Mouse (Mus musculus): ENCODE measurements around the gene Olfr862. TPM values are rescaled to one million over a fixed set of nuclear protein-coding genes. Genes with fewer than 3 reads are reported as not detected.

Gene Olfr862
- not detected in 2 replicates for polyA plus RNA-seq (2014; fragmentation: Nextera tagmentation; extraction: Ambion mirVana)

DNA sequence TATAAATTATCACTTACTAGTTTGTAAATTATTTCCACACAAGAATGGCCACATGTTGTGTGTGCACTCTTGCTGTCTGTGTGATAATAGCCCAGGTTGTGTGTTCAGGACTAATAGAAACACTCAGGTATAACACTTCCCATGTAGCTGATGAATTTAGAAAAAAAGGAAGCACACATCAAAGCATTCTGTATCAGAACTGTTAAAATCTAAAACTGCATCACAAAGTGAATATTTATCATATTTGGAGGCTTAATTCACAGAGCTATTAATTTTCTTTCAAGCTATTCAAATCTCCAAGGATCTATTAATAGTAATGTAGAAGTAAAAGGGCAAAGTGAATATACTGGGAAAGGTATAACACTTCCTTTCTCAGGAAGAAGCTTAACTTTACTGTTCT, at the start of gene Olfr862:
Gene Olfr862, minus strand, starts transcription at position 101 of the 400 bp plus-strand sequence.
- Histone ChIP-seq H3K9ac (ENCODE audit: low read depth, low read length) (no peak within 1 kb of the TSS), H3K36me3 (ENCODE audit: control insufficient read depth, insufficient read depth, low read length) (no peaks in the 10 kb centered on the region), H3K4me1 (ENCODE audit: control insufficient read depth, insufficient read depth, low read length) (no peaks in the 10 kb centered on the region), H3K27ac (ENCODE audit: low read depth, low read length) (no peak within 1 kb of the TSS), H3K27me3 (ENCODE audit: control insufficient read depth, insufficient read depth, low read length) (no peaks in the 10 kb centered on the region), H3K9me3 (replicated peaks; ENCODE audit: control insufficient read depth, low read length) (peaks cover 6% of the 10 kb centered on the region; the same call in 1 of the 2 replicates), H3K4me3 (ENCODE audit: low read depth, low read length) (no peak within 1 kb of the TSS), H3K4me2 (no peak within 1 kb of the TSS)
- ATAC-seq (replicated peaks; ENCODE audit: insufficient number of reproducible peaks, low FRiP score, low TSS enrichment), result no peak

DNA sequence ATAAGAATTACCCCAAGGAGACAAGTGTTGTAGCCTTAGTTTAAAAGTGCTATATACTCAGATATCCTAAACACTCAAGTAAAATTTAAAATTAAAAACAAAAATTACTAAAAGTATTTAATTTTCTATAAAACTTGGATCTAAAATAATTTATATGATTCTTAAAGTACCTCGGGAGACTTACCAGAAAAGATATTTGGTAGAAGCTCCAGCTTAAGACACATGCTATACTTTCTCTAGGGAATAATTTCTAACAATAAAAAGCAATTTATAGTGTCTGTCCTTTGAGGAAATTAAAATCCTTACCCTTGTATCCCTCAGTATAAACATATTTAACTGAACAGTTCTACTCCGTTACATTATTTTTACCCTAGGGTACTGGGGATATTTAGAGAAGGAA, 28.8 kb upstream of the Olfr862 start, which contains the start of gene Olfr77:
Gene Olfr77, plus strand, starts transcription at position 301 of the 400 bp plus-strand sequence.
- Histone ChIP-seq H3K9ac (ENCODE audit: low read depth, low read length) (no peak within 1 kb of the TSS), H3K4me1 (ENCODE audit: control insufficient read depth, insufficient read depth, low read length) (no peaks in the 10 kb centered on the region), H3K4me2 (no peak within 1 kb of the TSS), H3K4me3 (ENCODE audit: low read depth, low read length) (no peak within 1 kb of the TSS), H3K9me3 (replicated peaks; ENCODE audit: control insufficient read depth, low read length) (peaks cover under 1% of the 10 kb centered on the region; the same call in 1 of the 2 replicates), H3K36me3 (ENCODE audit: control insufficient read depth, insufficient read depth, low read length) (no peaks in the 10 kb centered on the region), H3K27me3 (ENCODE audit: control insufficient read depth, insufficient read depth, low read length) (no peaks in the 10 kb centered on the region), H3K27ac (ENCODE audit: low read depth, low read length) (no peak within 1 kb of the TSS)
- WGBS (ENCODE audit: insufficient replicate concordance), result 74% methylated on average over 2 of the region's 2 CpGs
- no peak for ATAC-seq (replicated peaks; ENCODE audit: insufficient number of reproducible peaks, low FRiP score, low TSS enrichment)

DNA sequence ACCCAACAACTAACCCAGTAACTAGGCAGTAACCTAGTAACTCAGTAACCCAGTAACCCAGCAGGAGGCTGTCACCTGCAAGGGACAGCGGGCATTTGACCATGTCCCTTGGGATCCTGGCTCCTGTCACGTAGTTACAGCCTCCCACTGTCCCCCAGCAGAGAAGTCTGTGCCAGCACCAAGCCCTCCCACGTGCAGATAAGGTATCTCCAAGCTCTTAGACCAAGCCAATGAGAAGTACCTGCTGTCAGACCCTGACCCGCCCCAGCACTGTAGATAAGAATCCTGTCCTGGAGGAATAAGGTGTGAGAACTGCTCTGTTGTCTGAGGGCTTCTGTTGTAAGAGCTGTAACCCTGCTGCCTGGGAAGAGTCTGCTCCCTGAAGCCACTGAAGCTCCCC, 23.4 kb upstream of the Olfr862 start:
- no peaks in the 10 kb centered on the region for H3K4me1 ChIP-seq (ENCODE audit: control insufficient read depth, insufficient read depth, low read length)
- no peaks in the 10 kb centered on the region for H3K36me3 ChIP-seq (ENCODE audit: control insufficient read depth, insufficient read depth, low read length)
- no peak overlapping the region for H3K4me2 ChIP-seq
- no peak overlapping the region for H3K9ac ChIP-seq (ENCODE audit: low read depth, low read length)
- H3K27ac ChIP-seq (ENCODE audit: low read depth, low read length), result no peak overlapping the region
- WGBS (ENCODE audit: insufficient replicate concordance), result 55% methylated on average over 4 of the region's 4 CpGs
- H3K27me3 ChIP-seq (ENCODE audit: control insufficient read depth, insufficient read depth, low read length), result no peaks in the 10 kb centered on the region
- H3K9me3 ChIP-seq (replicated peaks; ENCODE audit: control insufficient read depth, low read length), result peaks cover 2% of the 10 kb centered on the region; the same call in 1 of the 2 replicates
- no peak for ATAC-seq (replicated peaks; ENCODE audit: insufficient number of reproducible peaks, low FRiP score, low TSS enrichment)
- no peak overlapping the region for H3K4me3 ChIP-seq (ENCODE audit: low read depth, low read length)

DNA sequence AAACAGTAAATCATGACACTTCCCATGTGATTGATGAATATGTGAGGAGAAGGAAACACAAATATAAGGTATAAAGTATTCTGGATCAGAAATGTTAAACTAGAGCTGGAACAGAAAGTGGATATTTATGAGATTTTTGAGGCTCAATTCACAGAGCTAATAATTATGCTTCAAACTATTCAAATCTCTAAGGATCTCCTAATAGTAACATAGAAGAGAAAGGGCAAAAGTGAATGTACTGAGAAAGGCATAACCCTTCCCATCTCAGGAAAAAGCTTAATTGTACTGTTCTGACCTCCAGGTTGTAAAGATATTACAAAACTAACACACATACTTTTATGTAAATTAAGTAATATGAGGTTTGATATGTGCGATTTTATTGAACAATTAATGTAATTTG, 38.2 kb downstream of the Olfr862 start, which contains the start of gene Olfr860:
Gene Olfr860, minus strand, starts transcription at position 101 of the 400 bp plus-strand sequence.
- Histone ChIP-seq H3K4me1 (ENCODE audit: control insufficient read depth, insufficient read depth, low read length) (no peaks in the 10 kb centered on the region), H3K9me3 (replicated peaks; ENCODE audit: control insufficient read depth, low read length) (no peaks in the 10 kb centered on the region), H3K27ac (ENCODE audit: low read depth, low read length) (no peak within 1 kb of the TSS), H3K27me3 (ENCODE audit: control insufficient read depth, insufficient read depth, low read length) (no peaks in the 10 kb centered on the region), H3K9ac (ENCODE audit: low read depth, low read length) (no peak within 1 kb of the TSS), H3K4me2 (no peak within 1 kb of the TSS), H3K36me3 (ENCODE audit: control insufficient read depth, insufficient read depth, low read length) (no peaks in the 10 kb centered on the region), H3K4me3 (ENCODE audit: low read depth, low read length) (no peak within 1 kb of the TSS)
- WGBS (ENCODE audit: insufficient replicate concordance), result 63% methylated on average over 1 of the region's 1 CpGs
- ATAC-seq (replicated peaks; ENCODE audit: insufficient number of reproducible peaks, low FRiP score, low TSS enrichment), result no peak

Other genes starting within 250 kb of the Olfr862 start
- gene Olfr857, start 178.6 kb downstream of the Olfr862 start, polyA plus RNA-seq (2014; fragmentation: Nextera tagmentation; extraction: Ambion mirVana), result not detected in 2 replicates
- not detected in 2 replicates for gene Olfr58, start 107.7 kb downstream of the Olfr862 start, polyA plus RNA-seq (2014; fragmentation: Nextera tagmentation; extraction: Ambion mirVana)
- gene Olfr859, start 83.1 kb downstream of the Olfr862 start, polyA plus RNA-seq (2014; fragmentation: Nextera tagmentation; extraction: Ambion mirVana), result not detected in 2 replicates
- gene Olfr860, start 38.3 kb downstream of the Olfr862 start, polyA plus RNA-seq (2014; fragmentation: Nextera tagmentation; extraction: Ambion mirVana), result not detected in 2 replicates
- 0.15 and 0.24 TPM in 2 replicates for gene Olfr77, start 28.9 kb upstream of the Olfr862 start, polyA plus RNA-seq (2014; fragmentation: Nextera tagmentation; extraction: Ambion mirVana)
- gene Olfr866, start 140.0 kb upstream of the Olfr862 start, polyA plus RNA-seq (2014; fragmentation: Nextera tagmentation; extraction: Ambion mirVana), result not detected in 2 replicates
- gene Olfr867, start 169.6 kb upstream of the Olfr862 start, polyA plus RNA-seq (2014; fragmentation: Nextera tagmentation; extraction: Ambion mirVana), result not detected in 2 replicates
- gene Olfr868, start 210.6 kb upstream of the Olfr862 start, polyA plus RNA-seq (2014; fragmentation: Nextera tagmentation; extraction: Ambion mirVana), result not detected in 2 replicates
- not detected in 2 replicates for gene Olfr869, start 241.0 kb upstream of the Olfr862 start, polyA plus RNA-seq (2014; fragmentation: Nextera tagmentation; extraction: Ambion mirVana)